Mouse (Mus musculus): Measurements from ENCODE around the gene Slc2a4. TPM values are rescaled to one million over a fixed set of nuclear protein-coding genes. Genes with fewer than 3 reads are reported as not detected.

Slc2a4 gene
- total RNA-seq, 2 experiments from 2014 or later: 158 to 236 TPM

- peak; percentile 80 for DNase-seq
- intact Hi-C loops (cut with DNase I; ENCODE audit: low total_unique reads): no loop called here
These were observed 487 bp downstream of the Slc2a4 start for GRCm38 (mm10) chr11:69947337-69948065.

GRCm38 (mm10) chr11:69945997-69946891 is 1.7 kb downstream of the Slc2a4 start:
- intact Hi-C loops (cut with DNase I; ENCODE audit: low total_unique reads): no loop called here
- no peak for DNase-seq

- intact Hi-C loops (cut with DNase I; ENCODE audit: low total_unique reads): no loop called here
- DNase-seq: no peak
These were observed 2.8 kb downstream of the Slc2a4 start for GRCm38 (mm10) chr11:69945216-69945615.

GRCm38 (mm10) chr11:69940962-69941361 is 7.0 kb downstream of the Slc2a4 start:
- no peak for DNase-seq

GRCm38 (mm10) chr11:69939731-69940130 is 8.3 kb downstream of the Slc2a4 start:
- no peak for DNase-seq
- intact Hi-C loops (cut with DNase I; ENCODE audit: low total_unique reads): loop anchor here (10.0 kb wide), 1 partner anchor 65 kb away; the partner anchor contains the start of gene Dvl2

More at GRCm38 (mm10) chr11:69940962-69941361, 7.0 kb downstream of the Slc2a4 start:
- intact Hi-C loops (cut with DNase I; ENCODE audit: low total_unique reads): no loop called here

- no peak for DNase-seq
- intact Hi-C loops (cut with DNase I; ENCODE audit: low total_unique reads): loop anchor here (10.0 kb wide), 1 partner anchor 66 kb away; the partner anchor contains the start of gene Dvl2
These were observed 8.8 kb downstream of the Slc2a4 start for GRCm38 (mm10) chr11:69939181-69939580.

- DNase-seq: no peak
- intact Hi-C loops (cut with DNase I; ENCODE audit: low total_unique reads): loop anchor here (10.0 kb wide), 1 partner anchor 66 kb away; the partner anchor contains the start of gene Dvl2
These were observed 9.5 kb downstream of the Slc2a4 start for GRCm38 (mm10) chr11:69938401-69938979.

- DNase-seq: no peak
- intact Hi-C loops (cut with DNase I; ENCODE audit: low total_unique reads): loop anchor here (10.0 kb wide), 1 partner anchor 67 kb away; the partner anchor contains the start of gene Dvl2
These were observed 10.2 kb downstream of the Slc2a4 start for GRCm38 (mm10) chr11:69937834-69938233.

- DNase-seq: peak; percentile 79
- intact Hi-C loops (cut with DNase I; ENCODE audit: low total_unique reads): loop anchor here (10.0 kb wide), 1 partner anchor 67 kb away; the partner anchor contains the start of gene Dvl2
These were observed 10.6 kb downstream of the Slc2a4 start for GRCm38 (mm10) chr11:69937385-69937784.

- intact Hi-C loops (cut with DNase I; ENCODE audit: low total_unique reads): loop anchor here (10.0 kb wide), 1 partner anchor 68 kb away; the partner anchor contains the start of gene Dvl2
- DNase-seq: no peak
These were observed 11.2 kb downstream of the Slc2a4 start for GRCm38 (mm10) chr11:69936714-69937347.

GRCm38 (mm10) chr11:69936156-69936555 is 11.8 kb downstream of the Slc2a4 start:
- intact Hi-C loops (cut with DNase I; ENCODE audit: low total_unique reads): loop anchor here (10.0 kb wide), 1 partner anchor 69 kb away; the partner anchor contains the start of gene Dvl2
- no peak for DNase-seq

GRCm38 (mm10) chr11:69935137-69935879 is 12.7 kb downstream of the Slc2a4 start, which contains the start of gene Ybx2:
TSS of gene Ybx2 (plus strand) at chr11:69935796.
- intact Hi-C loops (cut with DNase I; ENCODE audit: low total_unique reads): loop anchor here (10.0 kb wide), 1 partner anchor 69 kb away; the partner anchor contains the start of gene Dvl2
- DNase-seq: peak; percentile 86

GRCm38 (mm10) chr11:69934681-69935080 is 13.3 kb downstream of the Slc2a4 start:
- intact Hi-C loops (cut with DNase I; ENCODE audit: low total_unique reads): loop anchor here (10.0 kb wide), 1 partner anchor 70 kb away; the partner anchor contains the start of gene Dvl2

GRCm38 (mm10) chr11:69934169-69934568 is 13.8 kb downstream of the Slc2a4 start:
- intact Hi-C loops (cut with DNase I; ENCODE audit: low total_unique reads): loop anchor here (10.0 kb wide), 1 partner anchor 71 kb away; the partner anchor contains the start of gene Dvl2
- peak; percentile 96 for DNase-seq

More at GRCm38 (mm10) chr11:69934681-69935080, 13.3 kb downstream of the Slc2a4 start:
- DNase-seq: no peak

GRCm38 (mm10) chr11:69933066-69933465 is 14.9 kb downstream of the Slc2a4 start:
- intact Hi-C loops (cut with DNase I; ENCODE audit: low total_unique reads): loop anchor here (10.0 kb wide), 1 partner anchor 72 kb away; the partner anchor contains the start of gene Dvl2
- DNase-seq: no peak

GRCm38 (mm10) chr11:69932254-69932653 is 15.7 kb downstream of the Slc2a4 start:
- intact Hi-C loops (cut with DNase I; ENCODE audit: low total_unique reads): loop anchor here (10.0 kb wide), 1 partner anchor 73 kb away; the partner anchor contains the start of gene Dvl2
- DNase-seq: no peak

GRCm38 (mm10) chr11:69931769-69932168 is 16.2 kb downstream of the Slc2a4 start:
- DNase-seq: no peak
- intact Hi-C loops (cut with DNase I; ENCODE audit: low total_unique reads): loop anchor here (10.0 kb wide), 1 partner anchor 73 kb away; the partner anchor contains the start of gene Dvl2
